Mouse (Mus musculus) thymus, adult 2 months (tissue): ENCODE data around the gene Cyb561d2. TPM values are rescaled to one million over a fixed set of nuclear protein-coding genes. Genes with fewer than 3 reads are reported as not detected.
"Not testable (repeated sequence)": the region's sequence is repeated elsewhere in the genome, so short reads cannot be mapped to it uniquely, and the experiment has no call there.

ENCODE experiments used
- DNase-seq: peaks from one replicate; pipeline ENCODE4 v3.0.0; 2021
- H3K27ac ChIP-seq: fragments of 200-500 bp; 2 replicates; pipeline ENCODE4 v1.5.1; 2012; ENCODE audit warnings: low read length, control low read depth; ENCODE audit not compliant: control insufficient read depth, insufficient read depth
- H3K27me3 ChIP-seq: fragments of 200-500 bp; 2 replicates; pipeline ENCODE4 v1.6.1; 2012; ENCODE audit warnings: mild to moderate bottlenecking, low read length, moderate library complexity, mixed read lengths; ENCODE audit not compliant: control insufficient read depth, insufficient read depth
- H3K36me3 ChIP-seq: fragments of 200-500 bp; 2 replicates; pipeline ENCODE4 v1.6.1; 2012; ENCODE audit warnings: mild to moderate bottlenecking, low read length, moderate library complexity; ENCODE audit not compliant: control insufficient read depth, insufficient read depth
- H3K4me1 ChIP-seq: fragments of 200-500 bp; replicated peaks from 2 replicates; pipeline ENCODE4 v1.6.1; 2012; ENCODE audit warnings: low read length; ENCODE audit not compliant: control insufficient read depth, insufficient read depth
- H3K4me3 ChIP-seq: fragments of 200-500 bp; 2 replicates; pipeline ENCODE4 v1.5.1; 2012; ENCODE audit warnings: mild to moderate bottlenecking, low read length, control low read depth, moderate library complexity; ENCODE audit not compliant: control insufficient read depth, insufficient read depth
- CTCF ChIP-seq: fragments of 200-500 bp; IDR thresholded peaks from 2 replicates; pipeline ENCODE4 v1.5.1; 2012; ENCODE audit warnings: mild to moderate bottlenecking, control low read depth, low read length, moderate library complexity, borderline replicate concordance; ENCODE audit not compliant: control insufficient read depth, poor library complexity, insufficient read depth; ENCODE audit errors: extremely low read depth
- POLR2A ChIP-seq: fragments of 200-500 bp; IDR thresholded peaks from 2 replicates; pipeline ENCODE4 v1.6.1; 2012; ENCODE audit warnings: mild to moderate bottlenecking, low read length, control low read depth, moderate library complexity; ENCODE audit not compliant: control insufficient read depth, poor library complexity, insufficient read depth; ENCODE audit errors: extremely low read depth
- WGBS: fragments of 180-500 bp; shearing (Covaris S2); methylation state at CpG from one replicate; pipeline ENCODE4 v1.1.7; 2018; 5-methylcytosine and 5-hydroxymethylcytosine counted together
- polyA plus RNA-seq: library from polyadenylated mRNA; depleted of rRNA; stranded (reverse); fragments of >200 nt; gene quantifications from 2 replicates; pipeline ENCODE4 v1.2.3, GENCODE M21; 2012

Cyb561d2 gene
- polyA plus RNA-seq, 1 experiment = 84.3 TPM

- Histone ChIP-seq H3K27me3 (no peaks in the 10 kb centered on the region), H3K36me3 (peaks cover 1% of the 10 kb centered on the region), H3K4me3 (no peak overlapping the region), H3K4me1 (peaks cover 34% of the 10 kb centered on the region), H3K27ac (no peak overlapping the region)
- TF ChIP-seq CTCF (no peak), POLR2A (no peak)
- 94% methylated on average over 3 of the region's 3 CpGs for WGBS
- DNase-seq = no peak
Observed at GRCm38 (mm10) chr9:107566855-107567254, 24.9 kb upstream of the Cyb561d2 start.

GRCm38 (mm10) chr9:107566041-107566709 lies 24.2 kb upstream of the Cyb561d2 start:
- Histone ChIP-seq H3K27ac (no peak overlapping the region), H3K4me3 (no peak overlapping the region), H3K27me3 (no peaks in the 10 kb centered on the region), H3K36me3 (peaks cover 8% of the 10 kb centered on the region), H3K4me1 (peaks cover 34% of the 10 kb centered on the region)
- 71% methylated on average over 15 of the region's 15 CpGs for WGBS
- TF ChIP-seq POLR2A (no peak), CTCF (peak; percentile 75; the same call in 1 of the 2 replicates)
- peak; percentile 80 for DNase-seq

- not testable (repeated sequence) for DNase-seq, H3K4me3 ChIP-seq, H3K27ac ChIP-seq, H3K27me3 ChIP-seq
- Histone ChIP-seq H3K4me1 (peaks cover 34% of the 10 kb centered on the region), H3K36me3 (peaks cover 14% of the 10 kb centered on the region)
- 55% methylated on average over 5 of the region's 5 CpGs for WGBS
Observed at GRCm38 (mm10) chr9:107565556-107565955, 23.6 kb upstream of the Cyb561d2 start.

- H3K27me3 ChIP-seq = no peaks in the 10 kb centered on the region
- H3K36me3 ChIP-seq = peaks cover 33% of the 10 kb centered on the region
- WGBS = under 1% methylated on average over 46 of the region's 46 CpGs
- peak within 1 kb of the TSS; percentile 57 for H3K4me3 ChIP-seq
- peak; percentile 92 for DNase-seq
- peaks cover 18% of the 10 kb centered on the region for H3K4me1 ChIP-seq
- TF ChIP-seq CTCF = peak; percentile 57; the same call in 1 of the 2 replicates
- peak; percentile 73 for TF ChIP-seq POLR2A
- peak within 1 kb of the TSS; percentile 35; the same call in 1 of the 2 replicates for H3K27ac ChIP-seq
Observed at GRCm38 (mm10) chr9:107563029-107563581, 21.1 kb upstream of the Cyb561d2 start, which contains the start of gene Tusc2. Gene Tusc2, plus strand, starts transcription at chr9:107563255.

- no peak overlapping the region for H3K4me3 ChIP-seq
- no peak for DNase-seq
- peaks cover 37% of the 10 kb centered on the region for H3K36me3 ChIP-seq
- H3K27ac ChIP-seq = no peak overlapping the region
- whole genome bisulfite sequencing = 43% methylated on average over 3 of the region's 3 CpGs
- no peak for TF ChIP-seq POLR2A
- no peak for TF ChIP-seq CTCF
- H3K27me3 ChIP-seq = no peaks in the 10 kb centered on the region
- H3K4me1 ChIP-seq = peaks cover 36% of the 10 kb centered on the region
Observed at GRCm38 (mm10) chr9:107556346-107556745, 14.4 kb upstream of the Cyb561d2 start.

- Histone ChIP-seq H3K4me1 (peaks cover 42% of the 10 kb centered on the region), H3K36me3 (peaks cover 31% of the 10 kb centered on the region), H3K27ac (no peak overlapping the region; the same call in 1 of the 2 replicates), H3K27me3 (no peaks in the 10 kb centered on the region), H3K4me3 (peak overlapping the region; percentile 73)
- DNase-seq = no peak
- TF ChIP-seq CTCF = no peak
- no peak for TF ChIP-seq POLR2A
- 49% methylated on average over 2 of the region's 2 CpGs for WGBS
Observed at GRCm38 (mm10) chr9:107555701-107556100, 13.7 kb upstream of the Cyb561d2 start.

- no peaks in the 10 kb centered on the region for H3K27me3 ChIP-seq
- DNase-seq = no peak
- WGBS = under 1% methylated on average over 23 of the region's 23 CpGs
Observed at GRCm38 (mm10) chr9:107555031-107555457, 13.1 kb upstream of the Cyb561d2 start.

More at GRCm38 (mm10) chr9:107555031-107555457, 13.1 kb upstream of the Cyb561d2 start:
- TF ChIP-seq CTCF = no peak
- no peak for TF ChIP-seq POLR2A
- peaks cover 28% of the 10 kb centered on the region for H3K36me3 ChIP-seq
- peaks cover 49% of the 10 kb centered on the region for H3K4me1 ChIP-seq
- peak overlapping the region; percentile 66 for H3K27ac ChIP-seq
- H3K4me3 ChIP-seq = peak overlapping the region; percentile 73
